Mouse (Mus musculus): ENCODE data around the gene Vmn1r138.
"Not testable (repeated sequence)": the region's sequence is repeated elsewhere in the genome, so short reads cannot be mapped to it uniquely, and the experiment has no call there.

The Vmn1r138 gene

DNA sequence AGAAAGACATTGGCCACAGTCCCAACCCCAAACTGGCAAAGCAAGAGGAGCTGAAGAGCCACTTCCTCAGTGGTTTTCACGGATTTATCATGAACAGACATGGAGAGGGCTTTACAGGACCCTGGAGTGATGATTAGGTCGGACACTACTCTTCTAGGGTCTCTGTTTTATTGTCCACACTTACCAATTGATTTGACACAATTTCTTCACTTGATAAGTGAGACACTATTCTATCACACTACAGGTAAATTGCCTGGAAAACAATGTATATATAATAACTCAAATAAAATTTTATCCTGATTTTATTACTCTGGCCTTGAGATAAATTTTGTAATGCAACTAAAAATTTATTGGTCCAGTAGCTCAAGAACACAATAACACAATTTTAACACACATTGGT is at the start of gene Vmn1r138:
Vmn1r138 (minus strand) TSS at position 101 of the 400 bp plus-strand sequence.
- not testable (repeated sequence) for DNase-seq (ENCODE audit: low read depth, low spot score)

DNA sequence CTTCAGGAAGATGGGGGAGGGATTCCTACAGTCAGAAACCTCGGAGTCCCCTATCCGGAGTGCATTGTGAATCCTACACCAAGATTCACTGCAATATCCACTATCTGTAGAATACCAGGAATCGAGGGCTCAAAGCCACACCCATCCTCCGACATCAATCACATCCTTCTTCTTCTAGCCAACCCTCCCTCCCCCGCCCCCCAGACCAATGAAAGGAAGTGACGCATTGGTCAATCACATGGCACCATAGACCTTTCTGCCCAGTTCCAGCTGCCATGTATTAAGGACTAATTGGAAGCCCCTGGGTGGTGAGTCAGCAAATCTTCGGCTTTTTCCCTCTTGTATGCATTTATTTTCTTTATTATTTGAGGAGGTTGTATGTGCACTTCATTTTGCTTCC is 40.1 kb upstream of the Vmn1r138 start, which contains the start of gene Vmn1r139:
Vmn1r139 (plus strand) TSS at position 301 of the 400 bp plus-strand sequence.
- not testable (repeated sequence) for DNase-seq (ENCODE audit: low read depth, low spot score)

DNA sequence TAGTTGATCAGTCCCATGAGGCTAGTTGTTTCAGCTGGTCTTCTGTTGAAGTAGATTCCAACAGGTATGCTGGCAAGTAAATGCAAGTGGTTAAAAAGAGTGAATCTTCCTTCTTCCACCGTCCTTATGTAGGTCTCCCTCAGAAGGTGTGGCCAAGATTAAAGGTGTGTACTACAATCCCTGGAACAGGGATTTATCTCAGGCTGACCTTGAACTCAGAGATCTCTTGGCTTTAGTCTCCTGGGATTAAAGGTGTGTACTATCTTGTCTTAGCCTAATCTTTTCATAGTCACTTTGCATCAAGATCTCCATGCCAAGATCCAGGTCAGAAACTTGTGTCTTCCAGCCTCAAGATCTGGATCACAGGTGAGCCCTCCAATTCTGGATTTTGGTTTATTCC is 27.5 kb upstream of the Vmn1r138 start, which contains the start of gene Gm6176:
Gm6176 (minus strand) TSS at position 101 of the 400 bp plus-strand sequence.
- not testable (repeated sequence) for DNase-seq (ENCODE audit: low read depth, low spot score)

GRCm38 (mm10) chr7:21994287-21994686 is 34.4 kb downstream of the Vmn1r138 start, which contains the start of gene Vmn1r137:
Vmn1r137 (plus strand) TSS chr7:21994587.
- not testable (repeated sequence) for DNase-seq (ENCODE audit: low read depth, low spot score)
